Mouse (Mus musculus) olfactory bulb, adult 2 months (tissue): ENCODE results near the gene Rsph1. TPM values are rescaled to one million over a fixed set of nuclear protein-coding genes. Genes with fewer than 3 reads are reported as not detected.

Experiments
- H3K27ac ChIP-seq: fragments of 200-500 bp; 2 replicates; pipeline ENCODE4 v1.5.1; 2012; ENCODE audit warnings: low read depth, low read length; ENCODE audit not compliant: insufficient read depth
- H3K4me1 ChIP-seq: fragments of 200-500 bp; 2 replicates; pipeline ENCODE4 v1.6.1; 2012; ENCODE audit warnings: low read length; ENCODE audit not compliant: control insufficient read depth, insufficient read depth
- H3K4me3 ChIP-seq: fragments of 200-500 bp; 2 replicates; pipeline ENCODE4 v1.5.1; 2012; ENCODE audit warnings: mild to moderate bottlenecking, low read depth, low read length, moderate library complexity; ENCODE audit not compliant: insufficient read depth
- CTCF ChIP-seq: fragments of 200-500 bp; IDR thresholded peaks from 2 replicates; pipeline ENCODE4 v1.5.1; 2012; ENCODE audit warnings: low read depth, mild to moderate bottlenecking, low read length, moderate library complexity; ENCODE audit not compliant: insufficient read depth
- POLR2A ChIP-seq: fragments of 200-500 bp; IDR thresholded peaks from 2 replicates; pipeline ENCODE4 v1.6.1; 2012; ENCODE audit warnings: mild to moderate bottlenecking, low read depth, low read length, moderate library complexity; ENCODE audit not compliant: insufficient read depth
- WGBS: fragments of 180-500 bp; shearing (Covaris S2); methylation state at CpG from one replicate; pipeline ENCODE4 v1.1.7; 2018; 5-methylcytosine and 5-hydroxymethylcytosine counted together
- polyA plus RNA-seq: library from polyadenylated mRNA; stranded (reverse); fragments of >200 nt; gene quantifications from 2 replicates; pipeline ENCODE4 v1.2.4, GENCODE M21; 2012; ENCODE audit warnings: low replicate concordance; ENCODE audit not compliant: missing spikeins, insufficient read depth, insufficient read length

The Rsph1 gene
- polyA plus RNA-seq, 1 experiment: not detected

DNA sequence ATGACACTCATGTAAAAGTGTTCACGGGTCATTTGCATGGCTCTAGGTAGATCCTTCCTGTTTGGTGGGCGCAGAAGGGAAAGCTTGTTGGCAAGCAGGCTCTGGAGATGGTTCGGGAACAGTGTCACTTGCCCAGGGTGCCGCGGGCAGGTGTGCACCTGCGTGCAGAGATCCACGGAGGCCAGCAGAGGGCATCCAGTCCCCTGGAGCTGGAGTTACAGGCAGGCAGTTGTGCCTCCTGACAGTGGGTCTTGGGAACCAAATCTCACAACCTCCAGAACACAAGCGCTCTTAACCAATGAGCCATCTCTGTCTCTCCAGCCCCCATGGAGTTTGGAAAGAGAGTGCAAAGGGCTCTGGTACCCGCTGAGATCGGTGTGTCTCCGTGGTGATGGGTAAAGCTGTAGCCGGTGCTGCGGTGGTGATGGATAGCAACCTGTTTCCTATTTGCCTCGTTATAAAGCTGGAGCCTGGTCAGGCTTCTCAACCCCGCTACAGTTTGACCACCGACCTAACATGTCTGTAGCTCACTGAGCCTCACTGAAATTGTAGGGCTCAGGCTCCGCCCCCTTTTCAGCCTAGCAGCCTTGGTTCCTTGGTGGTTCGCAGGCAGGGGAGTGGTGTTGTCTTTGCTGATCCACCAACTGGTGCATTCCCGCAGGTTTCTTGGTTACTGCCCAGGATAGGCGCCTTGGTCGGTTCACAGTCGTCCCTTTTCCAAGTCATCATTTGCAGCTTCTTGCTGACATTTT is 40.5 kb upstream of the Rsph1 start:
- Histone ChIP-seq H3K4me1 (peaks cover 21% of the 10 kb centered on the region), H3K4me3 (no peak overlapping the region), H3K27ac (no peak overlapping the region)
- TF ChIP-seq CTCF: no peak
- TF ChIP-seq POLR2A: no peak
- 67% methylated on average over 22 of the region's 22 CpGs for WGBS

DNA sequence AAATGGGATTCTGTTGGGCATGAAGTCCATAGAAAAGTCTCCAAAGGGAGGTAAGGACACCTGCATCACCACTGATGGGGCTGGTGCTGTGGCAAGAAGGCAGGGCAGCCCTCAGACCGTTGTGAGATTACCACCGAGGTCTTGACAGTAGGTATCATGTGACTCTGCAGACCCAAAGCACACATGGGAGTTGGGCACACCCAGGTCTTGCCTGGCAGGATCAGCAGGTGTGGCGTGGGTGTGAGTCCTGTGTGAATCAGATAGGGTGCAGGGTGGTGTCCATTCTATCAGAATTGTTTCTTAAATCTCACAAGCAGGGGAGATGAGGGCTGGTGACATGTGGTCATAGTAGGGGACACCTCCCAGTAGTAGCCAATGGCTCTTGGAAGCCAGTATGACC is 39.8 kb upstream of the Rsph1 start:
- Histone ChIP-seq H3K4me3 (no peak overlapping the region), H3K4me1 (peaks cover 21% of the 10 kb centered on the region), H3K27ac (no peak overlapping the region)
- TF ChIP-seq POLR2A (no peak), CTCF (no peak)
- 86% methylated on average over 3 of the region's 3 CpGs for WGBS

DNA sequence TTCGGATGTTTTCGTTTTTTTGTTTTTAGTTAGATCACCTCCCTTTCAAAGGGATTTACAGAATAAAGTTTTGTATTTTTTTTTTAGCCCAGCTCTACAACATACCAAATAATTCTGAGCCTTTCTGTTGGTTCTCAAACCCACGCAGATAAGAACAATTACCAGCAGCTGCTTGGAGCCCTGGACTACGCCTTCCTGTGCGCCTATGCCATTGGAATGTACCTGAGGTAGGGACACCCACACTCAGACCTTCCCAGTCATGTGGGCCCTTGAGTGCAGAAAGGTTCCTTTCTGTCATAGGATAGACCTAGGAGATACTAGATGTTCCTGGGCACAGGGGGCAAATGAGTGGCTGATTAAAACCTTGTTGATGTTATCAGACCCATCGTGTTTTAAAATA is 38.8 kb upstream of the Rsph1 start:
- no peak overlapping the region for H3K27ac ChIP-seq
- WGBS: 61% methylated on average over 6 of the region's 6 CpGs
- H3K4me1 ChIP-seq: peaks cover 15% of the 10 kb centered on the region
- no peak for TF ChIP-seq POLR2A
- TF ChIP-seq CTCF: no peak
- H3K4me3 ChIP-seq: no peak overlapping the region

DNA sequence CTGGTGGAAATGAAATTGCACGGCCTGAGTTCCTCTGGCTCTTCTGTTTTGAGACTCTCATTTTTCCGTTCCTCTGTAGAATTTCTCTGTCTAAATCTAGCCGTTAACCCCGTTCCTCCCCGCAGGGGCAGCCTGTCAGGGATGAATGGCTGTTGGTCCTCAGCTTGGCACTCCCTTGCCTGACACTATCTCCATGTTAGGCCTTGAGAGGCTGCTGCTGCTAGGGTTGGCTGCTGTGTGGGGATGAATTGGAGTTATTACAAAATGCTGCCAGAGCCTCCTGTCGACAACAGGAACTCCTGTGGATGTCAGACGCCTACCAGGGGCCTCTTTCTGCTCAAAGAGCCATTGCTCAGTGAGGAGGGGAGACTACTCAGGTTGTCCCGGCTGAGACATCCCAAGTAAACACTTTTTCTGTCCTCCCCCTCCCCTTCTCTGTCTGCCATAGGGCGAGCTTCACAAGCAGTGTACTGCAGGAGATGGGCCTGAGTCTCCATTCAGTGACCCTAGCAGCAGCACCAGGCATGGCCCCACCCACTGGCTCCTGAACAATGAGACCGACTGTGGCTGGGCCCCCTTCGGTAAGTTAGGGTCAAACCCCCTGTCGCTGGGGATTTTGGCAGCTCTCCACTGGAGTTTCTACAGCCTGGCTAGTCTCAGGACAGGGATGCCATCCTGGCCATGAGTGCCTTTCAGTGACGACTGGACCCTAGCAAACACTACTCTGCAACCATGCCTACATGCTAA is 38.0 kb upstream of the Rsph1 start:
- Histone ChIP-seq H3K27ac (no peak overlapping the region), H3K4me1 (peaks cover 13% of the 10 kb centered on the region), H3K4me3 (no peak overlapping the region)
- 39% methylated on average over 13 of the region's 13 CpGs for WGBS
- no peak for TF ChIP-seq CTCF
- no peak for TF ChIP-seq POLR2A

DNA sequence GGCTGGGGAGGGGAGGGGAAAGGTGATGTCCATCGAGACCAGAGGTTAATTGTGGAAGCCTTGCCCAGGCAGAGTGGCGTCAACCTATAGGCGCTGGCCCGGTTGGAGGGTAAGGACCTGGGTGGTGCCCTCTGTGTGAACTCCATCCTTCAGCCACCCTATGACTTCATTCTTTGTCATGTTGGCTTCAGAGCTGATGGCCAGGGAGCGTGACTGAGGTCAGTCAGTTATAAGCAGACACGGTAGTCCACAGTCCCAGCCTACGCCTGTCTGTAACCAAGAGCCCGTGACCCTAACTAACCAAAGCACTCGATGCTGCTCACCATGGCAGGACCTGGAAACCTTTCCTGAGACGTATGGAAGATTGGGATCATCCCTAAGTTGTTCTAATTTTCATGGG is 35.5 kb upstream of the Rsph1 start:
- peaks cover 14% of the 10 kb centered on the region for H3K4me1 ChIP-seq
- WGBS: 92% methylated on average over 10 of the region's 10 CpGs
- no peak overlapping the region for H3K27ac ChIP-seq
- TF ChIP-seq CTCF (no peak), POLR2A (no peak)
- no peak overlapping the region for H3K4me3 ChIP-seq

DNA sequence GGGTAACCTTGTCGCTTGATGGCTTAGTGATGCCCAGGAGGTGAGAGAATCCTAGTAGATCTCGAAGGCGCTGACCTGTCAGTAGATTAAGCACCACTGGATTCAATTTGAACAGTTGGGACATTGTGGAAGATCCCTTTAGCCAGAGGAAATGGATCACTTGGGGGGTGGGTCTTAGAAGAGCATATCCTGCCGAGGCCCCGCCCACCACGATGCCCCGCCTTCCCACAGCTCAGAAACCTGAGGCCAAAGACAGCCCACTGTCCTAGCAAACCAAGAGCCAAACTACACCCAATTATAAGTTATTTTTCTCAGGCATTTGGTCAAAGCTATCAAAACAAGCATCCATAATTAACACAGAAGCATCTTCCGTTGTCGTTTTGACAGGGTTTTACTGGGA is 33.9 kb upstream of the Rsph1 start:
- Histone ChIP-seq H3K27ac (no peak overlapping the region), H3K4me1 (peaks cover 11% of the 10 kb centered on the region), H3K4me3 (no peak overlapping the region)
- WGBS: 83% methylated on average over 9 of the region's 9 CpGs
- TF ChIP-seq CTCF: no peak
- no peak for TF ChIP-seq POLR2A

DNA sequence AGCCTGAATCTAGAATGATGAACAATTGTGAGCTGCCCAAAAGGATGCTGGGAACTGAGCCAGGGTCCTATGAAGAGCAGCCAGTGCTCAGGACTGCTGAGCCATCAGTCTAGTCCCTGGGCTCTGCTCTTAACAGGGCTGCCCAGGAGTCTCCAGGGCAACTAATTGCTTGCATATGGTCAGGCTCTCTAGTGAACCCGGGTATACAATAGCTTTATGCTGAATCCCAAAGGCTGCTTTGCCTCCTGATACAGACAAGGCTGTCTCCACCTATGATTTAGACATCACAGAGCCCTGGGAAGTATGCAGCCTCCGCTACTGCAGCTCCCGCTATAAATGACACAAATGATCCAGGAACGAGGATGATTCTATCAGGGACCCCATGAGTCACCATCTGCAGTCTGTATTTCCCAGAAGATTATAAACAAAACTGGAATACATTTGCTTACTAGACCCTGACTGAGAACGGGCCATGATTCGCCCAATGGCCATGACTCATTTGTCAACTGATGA is 32.2 kb upstream of the Rsph1 start:
- H3K27ac ChIP-seq: no peak overlapping the region
- 35% methylated on average over 6 of the region's 6 CpGs for WGBS

DNA sequence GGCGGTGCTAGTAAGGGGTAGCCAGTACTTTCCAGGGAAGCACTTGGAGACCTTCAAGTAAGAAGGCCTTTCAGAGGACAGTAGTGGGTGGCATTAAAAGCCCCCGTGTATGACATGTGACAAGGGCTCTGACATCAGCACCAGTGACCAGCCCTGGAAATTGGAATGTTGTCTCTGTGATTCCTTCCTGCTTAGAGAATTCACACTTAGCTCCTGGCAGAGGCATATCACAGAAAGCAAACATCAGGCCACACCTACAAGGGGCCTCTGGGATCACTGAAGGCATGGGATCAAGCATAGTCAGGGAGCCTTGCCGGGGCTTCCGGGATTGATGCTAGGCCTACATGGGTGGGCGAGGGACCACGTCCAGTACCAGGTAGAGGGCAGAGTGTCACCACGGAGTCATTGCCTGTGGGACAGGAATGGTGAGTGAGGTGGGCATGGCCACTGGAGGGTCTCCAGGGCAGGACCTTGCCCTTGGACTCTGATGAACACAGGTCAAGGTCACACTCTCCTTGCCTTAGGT is 31.2 kb upstream of the Rsph1 start:
- peaks cover 4% of the 10 kb centered on the region; the same call in 1 of the 2 replicates for H3K4me1 ChIP-seq
- TF ChIP-seq CTCF (no peak), POLR2A (no peak)
- 95% methylated on average over 7 of the region's 7 CpGs for WGBS
- H3K27ac ChIP-seq: no peak overlapping the region
- no peak overlapping the region for H3K4me3 ChIP-seq

More for the DNA sequence above, 32.2 kb upstream of the Rsph1 start:
- TF ChIP-seq POLR2A (no peak), CTCF (no peak)
- peaks cover 4% of the 10 kb centered on the region for H3K4me1 ChIP-seq
- H3K4me3 ChIP-seq: no peak overlapping the region

DNA sequence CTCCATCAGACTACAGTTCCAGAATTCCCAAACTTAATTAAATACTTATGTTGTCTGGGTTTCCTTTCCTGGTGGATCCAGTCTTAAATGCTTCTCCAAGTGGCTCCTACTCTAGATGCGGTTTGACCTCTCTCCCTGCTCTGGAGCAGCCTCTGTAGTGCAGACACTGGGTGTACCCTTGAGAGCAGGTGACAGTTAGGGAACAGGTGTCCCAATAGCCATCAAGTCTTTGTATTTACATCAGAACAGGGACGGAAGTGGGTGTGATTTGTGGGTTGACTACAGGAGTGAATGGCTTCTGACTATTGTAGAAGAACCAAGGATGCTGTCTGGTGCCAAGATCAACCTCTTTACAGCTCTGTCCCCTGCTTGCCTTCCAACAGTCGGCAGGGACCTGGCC is 30.6 kb upstream of the Rsph1 start:
- no peak overlapping the region for H3K27ac ChIP-seq
- peaks cover 4% of the 10 kb centered on the region; the same call in 1 of the 2 replicates for H3K4me1 ChIP-seq
- TF ChIP-seq POLR2A (no peak), CTCF (no peak)
- WGBS: 87% methylated on average over 3 of the region's 3 CpGs
- no peak overlapping the region for H3K4me3 ChIP-seq
